Mouse (Mus musculus) neural tube, embryonic 13.5 days (tissue): ENCODE measurements around the gene Elovl5. TPM values are rescaled to one million over a fixed set of nuclear protein-coding genes. Genes with fewer than 3 reads are reported as not detected.

Source experiments
- ATAC-seq: fragments of 200-750 bp; cut with Nextera tagmentation; 2 replicates; pipeline ENCODE4 v1.8.0; 2017; ENCODE audit warnings: low read depth, mild to moderate bottlenecking, moderate TSS enrichment, moderate library complexity
- H3K27ac ChIP-seq: fragments of 300-500 bp; sonication (generic); replicated peaks from 2 replicates; pipeline ENCODE4 v1.5.1; 2015; ENCODE audit warnings: moderate library complexity, mild to moderate bottlenecking, inconsistent platforms
- H3K27me3 ChIP-seq: fragments of 300-500 bp; sonication (generic); 2 replicates; pipeline ENCODE4 v1.6.1; 2015; ENCODE audit warnings: mild to moderate bottlenecking, inconsistent platforms
- H3K36me3 ChIP-seq: fragments of 300-500 bp; sonication (generic); 2 replicates; pipeline ENCODE4 v1.6.1; 2015; ENCODE audit warnings: mild to moderate bottlenecking, inconsistent platforms
- H3K4me1 ChIP-seq: fragments of 300-500 bp; sonication (generic); replicated peaks from 2 replicates; pipeline ENCODE4 v1.6.1; 2015; ENCODE audit warnings: inconsistent platforms
- H3K4me2 ChIP-seq: fragments of 300-500 bp; sonication (generic); 2 replicates; pipeline ENCODE4 v1.6.1; 2015; ENCODE audit warnings: inconsistent platforms, mild to moderate bottlenecking, moderate library complexity
- H3K4me3 ChIP-seq: fragments of 300-500 bp; sonication (generic); 2 replicates; pipeline ENCODE4 v1.5.1; 2015; ENCODE audit warnings: mild to moderate bottlenecking, inconsistent platforms
- H3K9ac ChIP-seq: fragments of 300-500 bp; sonication (generic); 2 replicates; pipeline ENCODE4 v1.6.1; 2015; ENCODE audit warnings: moderate library complexity, mild to moderate bottlenecking, inconsistent platforms
- H3K9me3 ChIP-seq: fragments of 300-500 bp; sonication (generic); 2 replicates; pipeline ENCODE4 v1.6.1; 2016; ENCODE audit warnings: inconsistent platforms
- WGBS: fragments of 180-500 bp; shearing (Covaris S2); methylation state at CpG from one replicate; pipeline ENCODE4 v1.1.7; 2015; 5-methylcytosine and 5-hydroxymethylcytosine counted together
- polyA plus RNA-seq: library from polyadenylated mRNA; unstranded; fragments of >200 nt; fragmentation: Nextera tagmentation; extraction: Ambion mirVana; gene quantifications from 2 replicates; pipeline ENCODE4 v1.2.1, GENCODE M21; 2015

Gene Elovl5
- polyA plus RNA-seq, 1 experiment from 2014 or later = 62.6 TPM

DNA sequence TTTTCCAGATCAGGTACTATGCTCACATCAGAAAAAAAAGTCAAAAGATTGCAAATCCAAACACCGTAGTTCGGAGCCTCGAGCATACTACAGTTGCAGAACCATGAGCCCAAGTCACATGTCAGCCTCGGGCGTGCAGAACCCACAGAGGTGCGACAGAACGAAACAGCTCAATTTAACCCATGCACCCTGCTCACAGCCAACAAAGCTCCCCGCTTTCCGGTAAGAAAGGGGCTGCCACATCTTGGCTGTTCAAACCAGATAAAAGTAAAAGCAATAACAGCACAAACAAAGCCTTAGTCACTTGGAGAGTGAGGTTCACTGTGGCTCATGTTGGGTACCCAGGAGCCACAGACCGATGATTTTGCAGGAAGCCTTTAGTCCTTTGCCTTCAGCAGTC lies 93.5 kb downstream of the Elovl5 start:
- no peak overlapping the region for H3K9ac ChIP-seq
- no peak overlapping the region for H3K27ac ChIP-seq
- ATAC-seq = no peak
- WGBS = 90% methylated on average over 10 of the region's 10 CpGs
- no peaks in the 10 kb centered on the region; the same call in 1 of the 2 replicates for H3K4me1 ChIP-seq
- no peak overlapping the region for H3K4me2 ChIP-seq
- no peaks in the 10 kb centered on the region for H3K36me3 ChIP-seq
- no peaks in the 10 kb centered on the region for H3K9me3 ChIP-seq
- H3K4me3 ChIP-seq = no peak overlapping the region
- no peaks in the 10 kb centered on the region for H3K27me3 ChIP-seq

DNA sequence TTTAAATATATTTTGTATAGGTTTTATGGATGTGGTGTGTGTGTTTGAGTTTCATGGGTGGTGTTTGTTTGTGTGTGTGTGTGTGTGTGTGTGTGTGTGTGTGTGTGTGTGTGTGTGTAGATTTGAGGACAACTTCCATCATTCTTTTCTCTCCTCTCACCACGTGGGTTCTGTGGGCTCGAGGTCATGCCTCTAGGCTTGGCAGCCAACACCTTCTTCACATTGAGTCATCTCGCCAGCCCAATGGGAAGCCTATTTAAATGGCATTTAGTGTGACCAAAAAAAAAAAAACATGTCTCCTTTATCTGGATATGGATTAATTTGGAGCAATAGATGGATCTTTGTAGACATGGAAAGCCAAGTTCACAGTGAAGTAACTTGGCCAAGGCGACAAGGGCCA lies 94.9 kb downstream of the Elovl5 start:
- H3K4me1 ChIP-seq = no peaks in the 10 kb centered on the region
- no peak for ATAC-seq
- no peak overlapping the region for H3K4me2 ChIP-seq
- no peaks in the 10 kb centered on the region for H3K36me3 ChIP-seq
- no peak overlapping the region for H3K4me3 ChIP-seq
- H3K27me3 ChIP-seq = no peaks in the 10 kb centered on the region
- H3K27ac ChIP-seq = no peak overlapping the region
- H3K9ac ChIP-seq = no peak overlapping the region
- H3K9me3 ChIP-seq = no peaks in the 10 kb centered on the region
- 81% methylated on average over 4 of the region's 4 CpGs for WGBS

DNA sequence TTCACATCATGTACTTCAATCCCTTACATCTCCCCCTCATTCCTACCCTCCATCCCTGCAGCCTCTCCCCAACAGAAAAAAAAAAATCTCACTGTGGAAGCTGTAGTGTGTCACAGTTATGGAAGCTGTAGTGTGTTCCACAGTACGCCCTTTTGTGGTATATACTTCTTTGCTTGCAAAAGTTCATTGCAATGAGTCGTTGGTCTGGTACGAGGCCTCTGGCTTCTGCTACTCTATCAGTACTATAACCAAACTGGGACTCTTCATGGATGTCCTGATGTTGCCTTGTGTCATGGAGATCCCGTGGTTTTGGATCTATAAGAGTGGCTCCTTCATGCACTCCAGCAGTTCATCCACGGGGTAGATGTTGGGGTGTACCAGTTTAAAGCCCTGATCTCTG lies 95.5 kb downstream of the Elovl5 start:
- Histone ChIP-seq H3K4me1 (no peaks in the 10 kb centered on the region), H3K27me3 (no peaks in the 10 kb centered on the region), H3K4me3 (no peak overlapping the region), H3K36me3 (no peaks in the 10 kb centered on the region), H3K4me2 (no peak overlapping the region), H3K27ac (no peak overlapping the region), H3K9ac (no peak overlapping the region), H3K9me3 (no peaks in the 10 kb centered on the region)
- ATAC-seq = no peak
- WGBS = 93% methylated on average over 5 of the region's 5 CpGs

DNA sequence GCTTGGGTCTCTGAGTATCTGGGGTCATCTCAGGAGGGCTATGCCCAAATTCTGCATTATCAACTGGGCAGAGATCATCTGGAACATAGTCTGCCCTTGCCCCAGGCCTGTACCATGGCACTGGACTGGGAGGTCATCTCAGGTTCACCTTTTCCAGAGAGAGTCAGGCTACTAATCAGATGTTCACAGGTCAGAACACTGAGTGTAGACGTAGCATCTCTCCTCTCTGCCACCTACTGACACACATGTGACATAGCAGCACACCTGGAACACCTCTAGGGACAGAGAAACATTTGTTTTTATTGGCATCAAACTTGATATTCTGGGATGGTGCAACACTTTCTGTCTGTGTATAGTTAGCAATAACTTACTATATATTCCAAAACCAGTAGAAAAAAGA lies 96.6 kb downstream of the Elovl5 start:
- Histone ChIP-seq H3K4me3 (no peak overlapping the region), H3K9me3 (no peaks in the 10 kb centered on the region), H3K27me3 (no peaks in the 10 kb centered on the region), H3K9ac (no peak overlapping the region), H3K4me2 (no peak overlapping the region), H3K4me1 (no peaks in the 10 kb centered on the region), H3K27ac (no peak overlapping the region), H3K36me3 (no peaks in the 10 kb centered on the region)
- WGBS = 60% methylated on average over 1 of the region's 1 CpGs
- no peak for ATAC-seq

DNA sequence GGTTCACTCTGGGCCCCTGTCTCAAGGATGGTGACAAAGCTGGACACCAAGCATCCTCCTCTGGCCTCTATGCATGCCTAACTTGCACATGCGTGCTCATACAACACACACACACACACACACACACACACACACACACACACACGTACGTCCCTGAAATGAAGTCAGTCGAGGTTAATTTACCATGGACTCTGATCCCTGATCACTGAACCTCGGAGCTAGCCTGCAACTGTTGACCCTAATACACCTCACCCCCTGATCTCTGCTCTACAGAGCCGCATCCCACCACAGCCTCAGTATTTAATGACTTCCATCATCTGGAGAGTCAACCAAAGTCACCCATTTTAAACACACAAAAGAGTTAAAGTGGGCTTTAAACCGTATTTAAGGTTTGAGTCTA lies 98.7 kb downstream of the Elovl5 start:
- H3K4me1 ChIP-seq = peaks cover under 1% of the 10 kb centered on the region; the same call in 1 of the 2 replicates

DNA sequence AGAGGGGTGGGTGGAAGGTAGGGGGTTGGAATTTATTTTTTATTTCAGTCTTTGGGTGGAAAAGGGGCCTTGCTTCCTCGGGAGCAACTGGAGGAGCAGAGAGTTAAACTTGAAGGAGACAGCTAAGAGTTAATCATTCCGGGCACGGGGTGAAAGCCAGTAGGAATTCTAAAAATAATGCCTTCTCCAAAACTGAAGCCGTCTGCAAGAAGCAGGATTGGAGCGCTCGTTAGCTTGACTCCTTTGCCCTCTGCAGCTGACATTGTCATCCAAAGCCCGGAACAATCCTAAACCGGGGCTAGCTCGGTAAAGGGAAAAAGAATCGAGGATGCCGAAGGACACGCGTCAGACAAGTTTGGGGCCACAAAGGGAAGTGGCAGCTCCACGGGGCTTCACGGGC lies 99.1 kb downstream of the Elovl5 start:
- no peaks in the 10 kb centered on the region for H3K36me3 ChIP-seq
- no peaks in the 10 kb centered on the region for H3K27me3 ChIP-seq
- H3K4me3 ChIP-seq = no peak overlapping the region
- ATAC-seq = no peak
- no peak overlapping the region for H3K4me2 ChIP-seq
- H3K4me1 ChIP-seq = peaks cover 5% of the 10 kb centered on the region
- 74% methylated on average over 15 of the region's 15 CpGs for WGBS
- H3K27ac ChIP-seq = no peak overlapping the region
- no peak overlapping the region for H3K9ac ChIP-seq
- no peaks in the 10 kb centered on the region for H3K9me3 ChIP-seq

More for the DNA sequence above, 98.7 kb downstream of the Elovl5 start:
- H3K4me2 ChIP-seq = no peak overlapping the region
- no peak overlapping the region for H3K27ac ChIP-seq
- no peak for ATAC-seq
- no peaks in the 10 kb centered on the region for H3K9me3 ChIP-seq
- H3K4me3 ChIP-seq = no peak overlapping the region
- no peaks in the 10 kb centered on the region for H3K27me3 ChIP-seq
- 86% methylated on average over 7 of the region's 7 CpGs for WGBS
- H3K36me3 ChIP-seq = no peaks in the 10 kb centered on the region
- H3K9ac ChIP-seq = no peak overlapping the region

DNA sequence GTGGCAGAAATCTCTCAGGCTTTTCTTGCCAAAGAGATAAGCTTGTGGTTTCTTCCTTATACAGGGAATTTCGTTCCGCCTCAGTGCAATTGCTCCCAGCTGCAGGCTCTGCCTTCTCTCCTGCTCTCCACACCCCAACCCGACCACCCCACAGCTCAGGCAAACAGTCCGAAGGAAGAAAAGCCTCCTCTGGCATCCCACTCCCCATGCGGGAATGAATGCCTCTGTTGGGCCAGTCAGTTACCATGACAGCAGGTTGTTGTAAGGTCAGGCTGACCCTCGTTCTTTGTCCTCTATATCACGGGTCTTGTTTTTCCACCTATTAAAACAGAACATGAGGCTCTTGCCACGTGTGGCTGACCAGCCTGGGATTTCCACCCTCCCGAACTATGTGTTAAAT lies 104.1 kb downstream of the Elovl5 start:
- Histone ChIP-seq H3K4me3 (no peak overlapping the region), H3K36me3 (no peaks in the 10 kb centered on the region), H3K27me3 (no peaks in the 10 kb centered on the region), H3K4me1 (peaks cover 11% of the 10 kb centered on the region), H3K9ac (no peak overlapping the region), H3K27ac (no peak overlapping the region), H3K4me2 (no peak overlapping the region), H3K9me3 (no peaks in the 10 kb centered on the region)
- ATAC-seq = peak; percentile 45; the same call in 1 of the 2 replicates
- WGBS = 13% methylated on average over 9 of the region's 9 CpGs

DNA sequence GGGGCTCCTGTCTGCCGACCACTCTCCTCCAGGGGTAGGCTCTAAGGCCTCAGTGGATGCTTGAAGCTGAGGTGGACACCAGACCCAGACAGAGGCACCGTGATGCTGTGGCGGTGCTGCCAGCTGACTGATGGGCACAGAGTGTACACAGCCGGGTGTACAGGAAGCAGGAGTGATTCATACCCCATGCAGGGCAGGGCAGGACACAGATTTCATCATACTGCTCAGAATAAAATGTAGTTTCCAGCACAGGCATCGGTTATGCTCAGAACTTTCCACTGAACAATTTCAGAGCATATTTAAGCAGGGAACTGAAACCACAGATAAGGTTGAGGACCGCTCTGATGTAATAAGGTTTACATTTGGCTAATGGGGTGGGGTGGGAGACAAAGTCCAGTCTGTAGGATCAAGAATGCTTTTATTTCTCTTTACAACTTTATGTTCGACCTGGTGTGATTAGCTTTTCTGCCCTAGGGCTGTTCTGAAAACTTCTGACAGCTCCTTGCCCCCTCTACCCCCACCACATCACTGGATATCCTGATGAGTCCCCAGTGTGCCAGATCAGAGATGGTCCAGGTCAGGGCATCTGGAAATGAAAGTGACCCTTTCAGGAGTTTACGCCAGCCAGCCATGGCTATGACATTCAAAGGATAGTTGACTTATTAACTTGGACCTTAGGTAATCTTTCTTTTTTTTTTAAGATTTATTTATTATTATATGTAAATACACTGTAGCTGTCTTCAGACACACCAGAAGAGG lies 105.2 kb downstream of the Elovl5 start:
- no peaks in the 10 kb centered on the region for H3K9me3 ChIP-seq
- H3K4me3 ChIP-seq = no peak overlapping the region
- H3K27me3 ChIP-seq = no peaks in the 10 kb centered on the region
- WGBS = 71% methylated on average over 8 of the region's 8 CpGs
- peaks cover 11% of the 10 kb centered on the region for H3K4me1 ChIP-seq
- H3K9ac ChIP-seq = no peak overlapping the region
- no peaks in the 10 kb centered on the region for H3K36me3 ChIP-seq
- no peak for ATAC-seq
- no peak overlapping the region for H3K4me2 ChIP-seq
- no peak overlapping the region for H3K27ac ChIP-seq

DNA sequence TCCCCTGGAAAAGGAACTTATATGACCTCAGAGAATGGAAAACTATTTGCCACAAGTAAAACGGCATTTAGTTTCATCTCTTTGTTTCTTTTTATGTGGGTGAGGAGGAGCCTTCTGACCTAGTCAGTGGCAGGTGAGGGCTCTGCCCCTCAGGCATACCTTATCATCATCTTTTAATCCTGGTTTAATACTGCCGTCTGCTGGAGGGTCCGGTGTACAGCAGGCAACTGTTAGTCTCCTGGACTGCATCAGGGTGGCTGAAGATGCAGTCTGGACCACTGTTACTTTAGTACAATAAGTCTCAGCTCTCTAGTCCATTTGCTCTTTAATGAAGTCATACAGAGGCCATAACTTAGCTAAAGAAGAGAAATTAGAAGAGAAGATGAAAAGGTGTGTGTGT lies 107.7 kb downstream of the Elovl5 start:
- Histone ChIP-seq H3K4me3 (no peak overlapping the region), H3K9me3 (no peaks in the 10 kb centered on the region), H3K36me3 (no peaks in the 10 kb centered on the region), H3K9ac (no peak overlapping the region), H3K4me1 (peaks cover 11% of the 10 kb centered on the region), H3K27me3 (no peaks in the 10 kb centered on the region), H3K27ac (no peak overlapping the region), H3K4me2 (no peak overlapping the region)
- peak; percentile 74 for ATAC-seq
- WGBS = 18% methylated on average over 3 of the region's 3 CpGs

DNA sequence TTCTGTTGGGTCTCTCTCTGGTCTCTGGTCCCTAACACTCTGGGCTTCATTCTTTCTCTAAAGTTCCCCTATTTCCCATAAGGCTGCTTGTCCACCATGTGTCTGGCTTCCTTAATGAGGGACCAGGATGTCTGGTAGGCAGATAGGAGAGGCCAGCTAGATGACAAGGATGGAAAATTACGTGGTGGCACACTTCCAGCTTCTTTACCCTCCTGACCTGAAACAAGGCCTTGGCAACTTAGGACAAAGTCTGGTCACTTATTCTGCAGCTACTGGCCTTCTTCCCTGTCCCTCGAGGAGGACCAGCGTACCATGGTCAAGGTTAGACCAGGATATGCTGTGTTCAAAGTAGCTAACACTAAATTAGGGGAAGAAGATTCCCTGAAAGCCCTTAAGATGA lies 109.9 kb downstream of the Elovl5 start:
- no peaks in the 10 kb centered on the region for H3K27me3 ChIP-seq
- no peaks in the 10 kb centered on the region for H3K36me3 ChIP-seq
- no peak for ATAC-seq
- H3K4me2 ChIP-seq = no peak overlapping the region
- H3K4me3 ChIP-seq = no peak overlapping the region
- WGBS = 85% methylated on average over 3 of the region's 3 CpGs
- no peaks in the 10 kb centered on the region for H3K4me1 ChIP-seq
- no peak overlapping the region for H3K27ac ChIP-seq
- H3K9me3 ChIP-seq = no peaks in the 10 kb centered on the region
- no peak overlapping the region for H3K9ac ChIP-seq

DNA sequence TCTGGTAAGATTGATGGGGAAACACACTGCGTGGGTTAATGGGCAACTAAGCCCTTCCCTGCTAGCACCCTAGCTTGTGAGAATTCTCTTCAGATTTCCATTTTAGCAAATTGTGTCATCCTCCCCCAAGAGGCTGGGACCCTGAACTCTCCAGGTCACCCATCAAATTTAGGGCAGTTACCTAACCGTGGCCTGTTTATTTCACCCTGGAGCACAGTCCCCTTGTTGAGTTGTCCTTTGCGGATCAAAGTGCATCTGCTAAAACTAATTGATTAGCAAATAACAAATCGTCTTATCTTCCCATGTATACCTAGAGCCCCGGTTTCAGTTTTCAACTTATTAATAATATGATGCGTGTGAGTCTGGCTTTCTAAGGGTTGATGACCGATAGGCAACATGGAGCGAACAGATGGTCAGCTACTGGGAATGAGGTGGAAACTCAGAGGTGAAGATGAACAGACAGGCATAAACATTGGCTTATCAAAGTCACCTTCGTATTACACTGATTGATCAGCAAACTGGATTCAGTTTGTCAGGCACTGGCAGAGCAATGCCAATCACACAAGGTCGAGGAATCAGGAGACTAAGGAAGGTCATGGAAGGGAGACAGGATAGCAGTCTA lies 113.8 kb downstream of the Elovl5 start:
- H3K4me2 ChIP-seq = no peak overlapping the region
- no peaks in the 10 kb centered on the region for H3K4me1 ChIP-seq
- no peak for ATAC-seq
- H3K4me3 ChIP-seq = no peak overlapping the region
- H3K27ac ChIP-seq = no peak overlapping the region
- H3K9ac ChIP-seq = no peak overlapping the region
- no peaks in the 10 kb centered on the region for H3K36me3 ChIP-seq
- 89% methylated on average over 10 of the region's 10 CpGs for WGBS
- no peaks in the 10 kb centered on the region for H3K9me3 ChIP-seq
- H3K27me3 ChIP-seq = no peaks in the 10 kb centered on the region

DNA sequence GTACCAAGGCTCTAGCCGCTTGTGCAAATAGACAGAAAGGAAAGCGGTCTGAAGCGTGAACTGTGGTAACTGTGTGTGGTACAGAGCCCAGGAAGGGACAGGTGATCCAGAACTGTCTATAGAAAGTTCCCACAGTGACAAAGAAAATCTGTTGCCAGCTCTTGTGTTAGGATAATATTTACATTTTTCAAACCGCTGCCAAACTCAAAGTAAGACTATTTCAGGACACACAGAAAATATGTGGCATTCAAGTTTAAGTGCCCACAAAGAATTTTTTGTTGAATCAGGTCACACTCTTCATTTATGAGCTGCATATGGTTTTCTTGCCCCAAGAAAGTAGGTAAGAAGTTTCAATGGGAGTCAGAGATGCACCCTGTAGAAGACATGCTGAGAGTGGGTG lies 115.8 kb downstream of the Elovl5 start:
- H3K4me1 ChIP-seq = no peaks in the 10 kb centered on the region
- no peak overlapping the region for H3K4me2 ChIP-seq
- no peak overlapping the region for H3K9ac ChIP-seq
- H3K27ac ChIP-seq = no peak overlapping the region
- ATAC-seq = no peak
- H3K4me3 ChIP-seq = no peak overlapping the region
- H3K36me3 ChIP-seq = no peaks in the 10 kb centered on the region
- H3K27me3 ChIP-seq = no peaks in the 10 kb centered on the region
- 87% methylated on average over 4 of the region's 4 CpGs for WGBS
- no peaks in the 10 kb centered on the region for H3K9me3 ChIP-seq
